Mouse (Mus musculus): Measurements from ENCODE around the gene Tpgs1. TPM values are rescaled to one million over a fixed set of nuclear protein-coding genes. Genes with fewer than 3 reads are reported as not detected.
A peak's percentile ranks its signal among the peaks of the same experiment; 100 is the strongest.

Tpgs1 gene
- total RNA-seq, 2 experiments from 2014 or later, result 18.3 to 18.7 TPM

DNA sequence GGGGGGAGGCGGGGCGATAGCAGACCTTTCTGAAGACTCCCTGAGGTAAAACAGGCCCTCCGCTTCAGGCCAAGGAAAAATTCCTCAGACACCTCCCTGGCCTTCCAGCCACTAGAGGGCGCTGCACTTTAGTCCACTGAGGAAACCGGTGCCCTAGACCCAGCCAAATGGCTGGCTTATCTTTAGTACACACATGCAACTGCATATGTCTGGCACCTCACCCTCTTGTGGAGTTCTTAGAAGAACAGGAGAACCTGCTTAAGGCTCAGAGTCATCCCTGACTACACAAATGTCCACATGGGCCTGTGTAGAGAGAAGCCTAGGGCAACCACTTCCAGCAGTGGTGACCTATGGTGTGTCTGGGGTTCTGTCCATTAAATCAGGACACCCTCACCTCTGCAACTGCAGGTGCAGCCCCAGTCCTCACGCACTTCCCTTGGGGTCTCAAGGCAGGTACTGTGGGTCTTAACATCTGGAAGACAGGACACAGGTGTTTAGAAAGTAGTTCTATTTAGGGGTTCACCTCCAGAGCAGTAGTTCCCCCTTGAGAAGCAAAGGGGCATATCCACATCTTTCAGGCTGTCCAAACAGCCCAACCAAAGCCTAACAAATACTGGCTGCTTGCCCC, 43.4 kb downstream of the Tpgs1 start:
- peak; percentile 86 for DNase-seq

- DNase-seq, result no peak
Observed at GRCm38 (mm10) chr10:79713163-79713562, 44.0 kb downstream of the Tpgs1 start.

GRCm38 (mm10) chr10:79714996-79715395, 45.8 kb downstream of the Tpgs1 start:
- DNase-seq, result no peak

DNA sequence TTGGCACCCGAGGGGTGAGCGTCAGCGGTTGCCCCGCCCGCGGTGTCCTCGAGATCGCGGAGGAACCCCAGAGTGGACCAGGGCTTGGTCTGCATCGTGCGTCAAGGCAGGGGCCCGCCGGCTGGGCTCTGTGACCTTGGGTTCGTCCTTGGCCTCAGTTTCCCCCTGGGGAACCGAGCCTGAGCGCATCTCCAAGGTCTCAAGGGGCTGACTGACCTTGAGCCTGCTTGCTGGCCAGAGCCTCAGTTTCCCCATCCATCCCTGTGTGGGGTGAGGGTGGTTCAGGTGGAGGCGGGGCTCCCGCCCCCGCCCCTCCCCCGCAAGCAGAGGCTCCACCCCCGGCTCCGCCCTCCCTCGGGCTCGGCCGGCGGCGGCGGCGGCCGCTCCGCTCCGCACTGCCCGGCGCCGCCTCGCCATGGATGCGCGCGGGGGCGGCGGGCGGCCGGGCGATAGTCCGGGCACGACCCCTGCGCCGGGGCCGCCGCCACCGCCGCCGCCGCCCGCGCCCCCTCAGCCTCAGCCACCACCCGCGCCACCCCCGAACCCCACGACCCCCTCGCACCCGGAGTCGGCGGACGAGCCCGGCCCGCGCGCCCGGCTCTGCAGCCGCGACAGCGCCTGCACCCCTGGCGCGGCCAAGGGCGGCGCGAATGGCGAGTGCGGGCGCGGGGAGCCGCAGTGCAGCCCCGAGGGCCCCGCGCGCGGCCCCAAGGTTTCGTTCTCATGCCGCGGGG, 47.3 kb downstream of the Tpgs1 start, which contains the start of gene Hcn2:
TSS of gene Hcn2 (plus strand) at position 381 of the 734 bp plus-strand sequence.
- no peak for DNase-seq

DNA sequence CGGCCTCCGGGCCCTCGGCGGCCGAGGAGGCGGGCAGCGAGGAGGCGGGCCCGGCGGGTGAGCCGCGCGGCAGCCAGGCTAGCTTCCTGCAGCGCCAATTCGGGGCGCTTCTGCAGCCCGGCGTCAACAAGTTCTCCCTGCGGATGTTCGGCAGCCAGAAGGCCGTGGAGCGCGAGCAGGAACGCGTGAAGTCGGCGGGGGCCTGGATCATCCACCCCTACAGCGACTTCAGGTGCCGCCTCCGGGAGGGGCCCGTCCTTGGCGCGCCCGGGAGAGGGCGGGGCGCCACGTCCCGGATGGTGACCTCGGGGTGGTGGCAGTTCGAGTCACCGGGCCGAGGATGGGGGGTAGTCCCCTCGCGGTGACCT, 47.8 kb downstream of the Tpgs1 start:
- no peak for DNase-seq

DNA sequence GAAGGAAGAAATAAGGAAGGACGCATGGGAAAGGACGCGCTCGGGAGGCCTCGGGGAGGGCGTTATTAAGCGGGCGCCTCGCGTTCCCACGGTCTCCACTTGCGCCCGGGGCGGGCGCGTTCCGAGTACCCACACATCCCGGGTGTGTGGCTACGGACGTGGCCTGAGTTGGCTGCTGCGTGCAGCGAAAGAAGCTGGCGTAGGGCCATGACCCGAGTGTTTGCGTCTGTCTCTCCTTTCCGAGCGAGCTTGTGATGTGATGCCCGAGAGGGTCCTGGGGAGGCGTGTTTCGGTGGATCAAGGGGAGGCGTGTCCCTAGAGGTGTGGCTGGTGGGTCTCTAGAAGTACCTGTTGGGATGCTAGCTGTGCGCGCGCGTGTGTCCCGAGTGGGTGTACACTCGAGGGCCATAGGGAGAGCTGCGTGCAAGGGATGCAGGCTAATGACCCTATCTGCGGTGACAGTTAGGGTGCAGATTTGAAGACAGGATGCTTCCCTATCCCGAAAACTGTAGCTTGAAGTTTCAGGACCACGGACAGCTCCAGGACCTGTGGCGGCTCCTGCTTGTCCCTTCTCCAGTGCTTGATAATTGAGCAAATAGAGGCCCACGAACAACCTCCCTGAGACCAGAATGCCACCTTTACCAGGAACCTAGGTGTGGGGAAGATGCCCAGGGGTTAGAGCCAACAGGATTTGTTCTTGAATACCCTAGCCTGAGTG, 48.6 kb downstream of the Tpgs1 start:
- DNase-seq, result peak; percentile 80

- DNase-seq, result no peak
Observed at GRCm38 (mm10) chr10:79721089-79721488, 51.9 kb downstream of the Tpgs1 start.

GRCm38 (mm10) chr10:79723047-79723446, 53.9 kb downstream of the Tpgs1 start:
- no peak for DNase-seq

DNA sequence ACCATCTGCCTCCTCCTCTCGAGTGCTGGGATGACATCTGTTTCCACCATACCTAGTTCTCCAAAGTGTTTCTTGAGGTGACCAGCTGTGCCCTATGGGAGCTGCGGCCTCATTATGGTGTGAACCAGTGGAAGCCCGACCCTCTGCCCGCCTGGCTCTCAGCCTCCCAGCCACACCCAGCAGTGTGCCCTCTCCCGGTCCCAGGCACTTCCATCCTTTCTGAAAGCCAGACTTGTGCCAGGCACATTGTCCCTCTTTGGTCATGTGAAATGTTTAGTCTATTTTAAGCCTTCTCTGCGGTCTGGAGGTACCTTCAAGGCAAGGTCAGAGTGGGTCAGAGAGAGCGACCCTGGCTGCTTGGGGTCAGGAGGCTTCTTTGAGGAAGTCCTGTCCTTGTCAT, 54.5 kb downstream of the Tpgs1 start:
- DNase-seq, result no peak

Other genes with a start within 250 kb of the Tpgs1 start
- not detected for gene Vmn2r83, start 200.6 kb upstream of the Tpgs1 start, total RNA-seq (2021)
- 1 to 10 TPM; 2.3 to 2.6 TPM for gene Plpp2, start 135.6 kb upstream of the Tpgs1 start, total RNA-seq (2021)
- 10 to 100 TPM; 16.1 to 18.2 TPM for gene Mier2, start 114.2 kb upstream of the Tpgs1 start, total RNA-seq (2021)
- gene Theg, start 82.0 kb upstream of the Tpgs1 start, total RNA-seq (2021), result not detected
- gene C2cd4c, start 55.3 kb upstream of the Tpgs1 start, total RNA-seq (2021), result under 1 TPM; 0.07 to 0.16 TPM
- gene Shc2, start 31.5 kb upstream of the Tpgs1 start, total RNA-seq (2021), result 1 to 10 TPM; 2.7 to 5.3 TPM
- under 1 TPM; 0.26 to 0.97 TPM for gene Odf3l2, start 23.6 kb upstream of the Tpgs1 start, total RNA-seq (2021)
- not detected for gene Madcam1, start 4.8 kb upstream of the Tpgs1 start, total RNA-seq (2021)
- 100 to 1,000 TPM; 265 to 287 TPM for gene Cdc34, start 12.8 kb downstream of the Tpgs1 start, total RNA-seq (2021)
- gene Gzmm, start 19.7 kb downstream of the Tpgs1 start, total RNA-seq (2021), result 1 to 10 TPM; 2.3 to 2.7 TPM
- gene Bsg, start 35.1 kb downstream of the Tpgs1 start, total RNA-seq (2021), result 100 to 1,000 TPM; 420 to 439 TPM
- gene Hcn2, start 47.3 kb downstream of the Tpgs1 start, total RNA-seq (2021), result under 1 TPM; 0.86 to 0.96 TPM
- 10 to 100 TPM; 20.8 to 24.6 TPM for gene Polrmt, start 77.2 kb downstream of the Tpgs1 start, total RNA-seq (2021)
- gene Fgf22, start 85.7 kb downstream of the Tpgs1 start, total RNA-seq (2021), result not detected
- 10 to 100 TPM; 35.2 to 36.1 TPM for gene Rnf126, start 97.6 kb downstream of the Tpgs1 start, total RNA-seq (2021)
- 1 to 10 TPM; 1.1 to 1.6 TPM for gene Fstl3, start 107.9 kb downstream of the Tpgs1 start, total RNA-seq (2021)
- gene Prss57, start 121.6 kb downstream of the Tpgs1 start, total RNA-seq (2021), result under 1 TPM in 1 of 2 experiments, not detected in 1; 0.11 TPM
- 10 to 100 TPM; 26.6 to 36.8 TPM for gene Palm, start 124.2 kb downstream of the Tpgs1 start, total RNA-seq (2021)
- gene Misp, start 151.6 kb downstream of the Tpgs1 start, total RNA-seq (2021), result under 1 TPM in 1 of 2 experiments, not detected in 1; 0.54 TPM
- 100 to 1,000 TPM in 1 of 2 experiments, 10 to 100 TPM in 1; 75.2 to 110 TPM for gene Ptbp1, start 185.1 kb downstream of the Tpgs1 start, total RNA-seq (2021)
- 1 to 10 TPM in 1 of 2 experiments, not detected in 1; 2.1 TPM for gene Prtn3, start 205.1 kb downstream of the Tpgs1 start, total RNA-seq (2021)
- 1 to 10 TPM in 1 of 2 experiments, under 1 TPM in 1; 0.49 to 1.6 TPM for gene Plppr3, start 205.3 kb downstream of the Tpgs1 start, total RNA-seq (2021)
- 1 to 10 TPM in 1 of 2 experiments, not detected in 1; 1.9 TPM for gene Elane, start 216.9 kb downstream of the Tpgs1 start, total RNA-seq (2021)
- gene Cfd, start 221.5 kb downstream of the Tpgs1 start, total RNA-seq (2021), result 10 to 100 TPM; 21.5 to 22.8 TPM
- gene Med16, start 239.6 kb downstream of the Tpgs1 start, total RNA-seq (2021), result 10 to 100 TPM; 39.6 to 43.8 TPM
- gene Gm26602, start 241.5 kb downstream of the Tpgs1 start, total RNA-seq (2021), result not detected
- gene Kiss1r, start 247.6 kb downstream of the Tpgs1 start, total RNA-seq (2021), result under 1 TPM; 0.23 to 0.59 TPM